Mouse (Mus musculus) embryonic fibroblast, embryonic 13.5 days (primary cell): Measurements from ENCODE around the gene Sstr4.

Experiments
- CTCF ChIP-seq: IDR thresholded peaks from 2 replicates; pipeline ENCODE4 v1.5.1; 2011; ENCODE audit warnings: mild to moderate bottlenecking, control low read depth, low read length, moderate library complexity, borderline replicate concordance; ENCODE audit not compliant: insufficient read depth
- POLR2A ChIP-seq: IDR thresholded peaks from 2 replicates; pipeline ENCODE4 v1.6.1; 2011; ENCODE audit warnings: low read depth, mild to moderate bottlenecking, control low read depth, low read length, moderate library complexity

DNA sequence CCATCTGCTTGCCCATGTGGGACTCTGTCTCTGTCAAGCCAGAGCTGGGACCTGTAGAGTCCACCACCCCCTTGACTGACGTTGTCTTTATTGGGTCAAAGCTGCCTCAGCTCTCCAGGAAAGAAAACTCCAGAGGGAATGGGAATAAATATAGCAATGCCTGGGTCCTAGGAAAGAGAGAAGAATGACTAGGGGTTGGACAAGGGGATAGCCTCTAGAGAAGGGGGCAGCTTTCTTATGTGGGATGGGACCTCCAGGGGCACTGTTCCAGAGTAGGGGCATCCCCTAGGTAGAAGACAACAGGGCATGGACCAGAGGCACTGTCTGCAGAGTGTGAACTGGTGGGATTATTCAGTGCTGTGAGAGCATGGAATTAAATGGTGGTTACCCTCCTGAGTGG lies 14.7 kb downstream of the Sstr4 start:
- no peak for TF ChIP-seq CTCF
- no peak for TF ChIP-seq POLR2A
